Mouse (Mus musculus) hindbrain, embryonic 15.5 days (tissue): Measurements from ENCODE around the gene Rbmxl2. TPM values are rescaled to one million over a fixed set of nuclear protein-coding genes. Genes with fewer than 3 reads are reported as not detected.

Experiments used
- ATAC-seq: fragments of 200-750 bp; cut with Nextera tagmentation; 2 replicates; pipeline ENCODE4 v1.8.0; 2017; ENCODE audit warnings: low read depth, moderate number of reproducible peaks, moderate TSS enrichment; ENCODE audit not compliant: low FRiP score
- H3K27ac ChIP-seq: fragments of 300-500 bp; sonication (generic); replicated peaks from 2 replicates; pipeline ENCODE4 v1.5.1; 2015; ENCODE audit warnings: mild to moderate bottlenecking, inconsistent platforms
- H3K27me3 ChIP-seq: fragments of 300-500 bp; sonication (generic); 2 replicates; pipeline ENCODE4 v1.6.1; 2015; ENCODE audit warnings: control low read depth, inconsistent platforms
- H3K36me3 ChIP-seq: fragments of 300-500 bp; sonication (generic); 2 replicates; pipeline ENCODE4 v1.6.1; 2015; ENCODE audit warnings: control low read depth, inconsistent platforms
- H3K4me1 ChIP-seq: fragments of 300-500 bp; sonication (generic); replicated peaks from 2 replicates; pipeline ENCODE4 v1.6.1; 2015; ENCODE audit warnings: control low read depth, inconsistent platforms
- H3K4me2 ChIP-seq: fragments of 300-500 bp; sonication (generic); 2 replicates; pipeline ENCODE4 v1.6.1; 2015; ENCODE audit warnings: moderate library complexity, mild to moderate bottlenecking, inconsistent platforms
- H3K4me3 ChIP-seq: fragments of 300-500 bp; sonication (generic); 2 replicates; pipeline ENCODE4 v1.5.1; 2015; ENCODE audit warnings: mild to moderate bottlenecking, inconsistent platforms
- H3K9ac ChIP-seq: fragments of 300-500 bp; sonication (generic); 2 replicates; pipeline ENCODE4 v1.6.1; 2015; ENCODE audit warnings: inconsistent platforms
- H3K9me3 ChIP-seq: fragments of 300-500 bp; sonication (generic); 2 replicates; pipeline ENCODE4 v1.6.1; 2016; ENCODE audit warnings: control low read depth, inconsistent platforms
- WGBS: fragments of 180-500 bp; shearing (Covaris S2); methylation state at CpG from one replicate; pipeline ENCODE4 v1.1.7; 2015; 5-methylcytosine and 5-hydroxymethylcytosine counted together
- polyA plus RNA-seq: library from polyadenylated mRNA; unstranded; fragments of >200 nt; fragmentation: Nextera tagmentation; extraction: Ambion mirVana; gene quantifications from 2 replicates; pipeline ENCODE4 v1.2.1, GENCODE M21; 2015

The Rbmxl2 gene
- polyA plus RNA-seq, 1 experiment from 2014 or later = not detected

- Histone ChIP-seq H3K36me3 (no peaks in the 10 kb centered on the region), H3K4me1 (no peaks in the 10 kb centered on the region), H3K27ac (no peak overlapping the region), H3K9me3 (no peaks in the 10 kb centered on the region), H3K27me3 (no peaks in the 10 kb centered on the region), H3K4me2 (no peak overlapping the region), H3K9ac (no peak overlapping the region), H3K4me3 (no peak overlapping the region)
- WGBS = 92% methylated on average over 3 of the region's 3 CpGs
- ATAC-seq = no peak
These were observed 44.1 kb downstream of the Rbmxl2 start for GRCm38 (mm10) chr7:107253355-107253754.

GRCm38 (mm10) chr7:107259936-107260335 is 50.7 kb downstream of the Rbmxl2 start:
- WGBS = 78% methylated on average over 5 of the region's 5 CpGs
- no peaks in the 10 kb centered on the region for H3K9me3 ChIP-seq
- H3K4me2 ChIP-seq = no peak overlapping the region
- H3K27me3 ChIP-seq = no peaks in the 10 kb centered on the region
- H3K27ac ChIP-seq = no peak overlapping the region
- no peaks in the 10 kb centered on the region for H3K36me3 ChIP-seq
- H3K4me3 ChIP-seq = no peak overlapping the region
- no peak overlapping the region for H3K9ac ChIP-seq
- H3K4me1 ChIP-seq = no peaks in the 10 kb centered on the region
- ATAC-seq = no peak

Other genes starting within 250 kb of the Rbmxl2 start
- not detected in 2 replicates for gene Olfr6, start 245.5 kb upstream of the Rbmxl2 start, polyA plus RNA-seq
- not detected in 2 replicates for gene Olfr711, start 234.0 kb upstream of the Rbmxl2 start, polyA plus RNA-seq
- gene Olfr2, start 203.4 kb upstream of the Rbmxl2 start, polyA plus RNA-seq = not detected in 2 replicates
- not detected in 2 replicates for gene Olfr713, start 178.3 kb upstream of the Rbmxl2 start, polyA plus RNA-seq
- not detected in 2 replicates for gene Olfr714, start 138.5 kb upstream of the Rbmxl2 start, polyA plus RNA-seq
- gene Olfr17, start 116.2 kb upstream of the Rbmxl2 start, polyA plus RNA-seq = not detected in 2 replicates
- not detected in 2 replicates for gene Olfr715b, start 99.1 kb upstream of the Rbmxl2 start, polyA plus RNA-seq
- gene Olfr715, start 78.4 kb upstream of the Rbmxl2 start, polyA plus RNA-seq = not detected in 2 replicates
- not detected in 2 replicates for gene Olfr716, start 71.1 kb upstream of the Rbmxl2 start, polyA plus RNA-seq
- gene Nlrp14, start 42.5 kb upstream of the Rbmxl2 start, polyA plus RNA-seq = not detected in 2 replicates
- gene Syt9, start 161.3 kb downstream of the Rbmxl2 start, polyA plus RNA-seq = 11.5 and 12.7 TPM in 2 replicates